Mouse (Mus musculus) bone marrow, adult 2 months (tissue): ENCODE measurements around the gene Inpp4a.

Source experiments
- CTCF ChIP-seq: fragments of 200-500 bp; IDR thresholded peaks from 2 replicates; pipeline ENCODE4 v1.5.1; 2011; ENCODE audit warnings: low read length, control low read depth; ENCODE audit not compliant: control insufficient read depth, insufficient read depth
- POLR2A ChIP-seq: fragments of 200-500 bp; IDR thresholded peaks from 2 replicates; pipeline ENCODE4 v1.6.1; 2011; ENCODE audit warnings: low read depth, mild to moderate bottlenecking, control low read depth, low read length, borderline replicate concordance; ENCODE audit not compliant: control insufficient read depth

- TF ChIP-seq CTCF (no peak), POLR2A (no peak)
Observed at GRCm38 (mm10) chr1:37362721-37363120, 63.1 kb downstream of the Inpp4a start.
